ENCODE assay signal across 19 mouse cellular contexts in genomic region chr12:40917486-40917885, GRCm38 (mm10).
A peak's percentile ranks its signal among the peaks of the same experiment; 100 is the strongest.
DNase-seq lines count a peak whose midpoint lies in the region; ATAC-seq and TF ChIP-seq lines count a peak whose summit lies in the region.
"Had no signal": no experiment of that assay in that cellular context is flagged by ENCODE, and none has a peak within 500 bp of the region (broad histone marks: within the 10 kb centered on the region; RNA-seq: fewer than 3 reads in every experiment).

No protein-coding gene starts in this region.

- TF ChIP-seq CTCF in layer of hippocampus, adult 2 months (conservative IDR thresholded peaks at IDR 0.05) = no peak

- H3K4me3 ChIP-seq in intestine, embryonic 16.5 days (ENCODE audit: low read length) = no peak overlapping the region
- no peak overlapping the region for H3K4me3 ChIP-seq in layer of hippocampus, adult 2 months
- H3K4me3 ChIP-seq: limb, embryonic 12.5 days; liver, embryonic 15.5 days; neural tube, embryonic 12.5 days had no signal

- peak; percentile 91 for ATAC-seq in intestine, embryonic 16.5 days
- no peak for ATAC-seq in inflammation-experienced regulatory T-cells, adult 6 months
- ATAC-seq: forebrain, postnatal 0 days; midbrain, embryonic 16.5 days had no signal

- H3K9ac ChIP-seq in intestine, embryonic 16.5 days (ENCODE audit: low read depth, low read length) = no peak overlapping the region
- H3K9ac ChIP-seq: forebrain, postnatal 0 days; limb, embryonic 12.5 days; liver, embryonic 15.5 days; neural tube, embryonic 12.5 days had no signal

- peak; percentile 25 for DNase-seq in urinary bladder, postnatal 14 days (ENCODE audit: low spot score)
- no peak for DNase-seq in urinary bladder, postnatal 10 days (ENCODE audit: low spot score)
- DNase-seq in WW6 (ENCODE audit: low read depth, low spot score) = peak; percentile 62
- DNase-seq in layer of hippocampus, adult 2 months (ENCODE audit: low spot score in 2 of 2) = no peak
- no peak for DNase-seq in embryo, embryonic 11 days
- DNase-seq: adrenal gland, postnatal 36 days; cerebellum, adult 9-11 months; forebrain, postnatal 0 days; gastrocnemius, postnatal 14 days; heart, postnatal 36 days; right cerebral cortex, postnatal 25 days had no signal

- no peaks in the 10 kb centered on the region for H3K4me1 ChIP-seq in intestine, embryonic 16.5 days (ENCODE audit: control insufficient read depth, insufficient read depth, low read length)
- H3K4me1 ChIP-seq: limb, embryonic 12.5 days; neural tube, embryonic 12.5 days had no signal

- no peaks in the 10 kb centered on the region for H3K27me3 ChIP-seq in intestine, embryonic 16.5 days (replicated peaks; ENCODE audit: control insufficient read depth, insufficient read depth, low read length)
- H3K27me3 ChIP-seq: limb, embryonic 12.5 days; neural tube, embryonic 12.5 days had no signal

- 81% methylated on average over 3 of the region's 3 CpGs for WGBS in intestine, embryonic 16.5 days

- no peaks in the 10 kb centered on the region for H3K36me3 ChIP-seq in intestine, embryonic 16.5 days (ENCODE audit: control insufficient read depth, insufficient read depth, low read length)
- H3K36me3 ChIP-seq: limb, embryonic 12.5 days; liver, embryonic 15.5 days; neural tube, embryonic 12.5 days had no signal

- H3K4me2 ChIP-seq in intestine, embryonic 16.5 days (ENCODE audit: low read depth, low read length) = no peak overlapping the region
- H3K4me2 ChIP-seq: heart, embryonic 11.5 days; limb, embryonic 12.5 days; liver, embryonic 15.5 days; neural tube, embryonic 12.5 days had no signal

- H3K27ac ChIP-seq in intestine, embryonic 16.5 days (ENCODE audit: low read length) = no peak overlapping the region
- H3K27ac ChIP-seq in layer of hippocampus, adult 2 months = no peak overlapping the region
- H3K27ac ChIP-seq: limb, embryonic 12.5 days; liver, embryonic 15.5 days; macrophage; neural tube, embryonic 12.5 days had no signal

- H3K9me3 ChIP-seq in intestine, embryonic 16.5 days (ENCODE audit: control insufficient read depth, low read length) = no peaks in the 10 kb centered on the region
- H3K9me3 ChIP-seq: liver, embryonic 15.5 days; neural tube, embryonic 12.5 days had no signal

Comparison
In these comparisons a context has a peak if more than half of its experiments do, and no peak if none do; other contexts are left out.
1. DNase-seq: peak in urinary bladder, postnatal 14 days (single experiment) and WW6 (single experiment); none in urinary bladder, postnatal 10 days (single experiment), layer of hippocampus, adult 2 months (0 of 2) and embryo, embryonic 11 days (single experiment).